Mouse (Mus musculus) embryo, embryonic 9.5 days (tissue): ENCODE data around the gene Akr1d1.
A peak's percentile ranks its signal among the peaks of the same experiment; 100 is the strongest.

Experiments
- DNase-seq: peaks from one replicate; pipeline ENCODE4 v3.0.0-alpha.2; 2017; ENCODE audit errors: extremely low spot score

Akr1d1 gene

GRCm38 (mm10) chr6:37563861-37564260 lies 33.9 kb downstream of the Akr1d1 start:
- no peak for DNase-seq

- DNase-seq = no peak
Observed at GRCm38 (mm10) chr6:37567363-37567762, 37.4 kb downstream of the Akr1d1 start.

GRCm38 (mm10) chr6:37571939-37572338 lies 42.0 kb downstream of the Akr1d1 start:
- no peak for DNase-seq

GRCm38 (mm10) chr6:37572935-37573334 lies 43.0 kb downstream of the Akr1d1 start:
- DNase-seq = no peak

GRCm38 (mm10) chr6:37580476-37580875 lies 50.5 kb downstream of the Akr1d1 start:
- no peak for DNase-seq

GRCm38 (mm10) chr6:37589340-37589962 lies 59.5 kb downstream of the Akr1d1 start:
- peak; percentile 84 for DNase-seq

- no peak for DNase-seq
Observed at GRCm38 (mm10) chr6:37590800-37591199, 60.8 kb downstream of the Akr1d1 start.

GRCm38 (mm10) chr6:37592101-37593032 lies 62.4 kb downstream of the Akr1d1 start:
- DNase-seq = peak; percentile 81

- no peak for DNase-seq
Observed at GRCm38 (mm10) chr6:37593033-37593374, 63.0 kb downstream of the Akr1d1 start.

GRCm38 (mm10) chr6:37593551-37594089 lies 63.6 kb downstream of the Akr1d1 start:
- peak; percentile 40 for DNase-seq

GRCm38 (mm10) chr6:37597088-37597487 lies 67.1 kb downstream of the Akr1d1 start:
- no peak for DNase-seq

- no peak for DNase-seq
Observed at GRCm38 (mm10) chr6:37598033-37598432, 68.1 kb downstream of the Akr1d1 start.

- DNase-seq = no peak
Observed at GRCm38 (mm10) chr6:37600976-37601498, 71.1 kb downstream of the Akr1d1 start.

GRCm38 (mm10) chr6:37602857-37603765 lies 73.1 kb downstream of the Akr1d1 start:
- DNase-seq = no peak

GRCm38 (mm10) chr6:37604178-37604883 lies 74.4 kb downstream of the Akr1d1 start:
- no peak for DNase-seq

GRCm38 (mm10) chr6:37604884-37605269 lies 74.9 kb downstream of the Akr1d1 start:
- no peak for DNase-seq

- DNase-seq = no peak
Observed at GRCm38 (mm10) chr6:37607511-37608289, 77.7 kb downstream of the Akr1d1 start.

- no peak for DNase-seq
Observed at GRCm38 (mm10) chr6:37612603-37613284, 82.8 kb downstream of the Akr1d1 start.

GRCm38 (mm10) chr6:37615490-37615889 lies 85.5 kb downstream of the Akr1d1 start:
- no peak for DNase-seq

- no peak for DNase-seq
Observed at GRCm38 (mm10) chr6:37616136-37616535, 86.2 kb downstream of the Akr1d1 start.
